Comparison of ENCODE assay signal across 12 mouse cellular contexts in genomic region chr7:99136789-99137188, GRCm38 (mm10).
"Had no signal": no experiment of that assay in that cellular context is flagged by ENCODE, and none has a peak within 500 bp of the region (broad histone marks: within the 10 kb centered on the region; RNA-seq: fewer than 3 reads in every experiment).

No protein-coding gene starts in this region.

- DNase-seq: retina, postnatal 1 day; right cerebral cortex, adult 18-20 months; right cerebral cortex, postnatal 14 days; right cerebral cortex, postnatal 25 days; right cerebral cortex, postnatal 4 days; spleen, adult 18-20 months; thymus, adult 18-20 months; thymus, adult 2 months; thymus, postnatal 14 days; thymus, postnatal 25 days; thymus, postnatal 36 days; thymus, postnatal 4 days had no signal
